Mouse (Mus musculus): Measurements from ENCODE around the gene Tdgf1. TPM values are rescaled to one million over a fixed set of nuclear protein-coding genes. Genes with fewer than 3 reads are reported as not detected.

The Tdgf1 gene
- under 1 TPM; 0.49 TPM for total RNA-seq (2021)
- long read RNA-seq, experiment 1, partial matches to known transcripts: 1 of 1 reads
- long read RNA-seq, experiment 1, other reads (novel, unspliced or antisense): 0 of 1 reads
- long read RNA-seq, experiment 2: 0 reads

DNA sequence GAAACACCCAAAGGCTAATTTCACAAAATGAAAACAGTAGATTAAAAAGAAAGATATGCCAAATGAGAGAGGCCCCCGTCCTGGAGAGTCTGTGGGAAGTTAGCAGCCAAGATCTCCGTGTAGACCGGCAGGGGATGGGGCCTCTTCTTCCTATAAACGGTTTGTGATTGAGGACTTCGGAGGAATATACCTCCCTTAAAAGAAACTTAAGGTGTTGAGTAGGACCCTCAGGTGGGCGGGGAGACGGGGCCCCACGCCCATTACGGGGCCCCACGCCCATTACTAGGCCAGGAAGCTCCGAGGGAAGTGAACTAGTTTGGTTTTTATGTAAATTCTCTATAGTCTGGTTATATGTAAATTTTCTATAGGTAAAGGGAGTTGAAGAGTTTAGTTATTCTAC lies at the start of gene Tdgf1:
Gene Tdgf1 (minus strand): TSS at position 233 of the 400 bp plus-strand sequence.
- H3K27ac ChIP-seq: no peak within 1 kb of the TSS
- no peak within 1 kb of the TSS for H3K4me3 ChIP-seq
- DNase-seq (ENCODE audit: low spot score in 2 of 2): no peak
- no peak for TF ChIP-seq CTCF (conservative IDR thresholded peaks at IDR 0.05)

DNA sequence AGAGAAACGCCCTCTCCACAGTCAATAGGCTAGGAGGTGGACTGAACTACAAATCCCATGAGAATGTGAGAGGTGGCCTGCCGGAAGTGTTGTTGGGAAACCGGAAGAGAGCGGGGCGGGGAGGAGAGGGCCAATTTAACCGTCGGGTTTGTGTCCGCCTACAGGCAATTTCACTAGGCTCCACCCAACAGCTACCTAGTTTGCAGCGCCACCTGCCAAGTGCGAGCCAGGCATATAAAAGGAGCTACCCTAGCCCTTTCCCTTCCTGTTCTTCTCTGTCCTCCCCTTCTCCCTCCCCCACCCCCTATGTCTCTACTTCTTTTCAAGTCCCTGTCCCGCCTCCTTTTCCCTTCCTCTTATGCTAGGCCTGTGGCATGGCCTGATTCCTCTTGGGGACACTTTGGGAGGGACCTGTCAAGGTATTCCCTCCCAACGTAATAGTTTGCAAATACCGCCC lies 48.8 kb upstream of the Tdgf1 start:
- DNase-seq (ENCODE audit: low spot score in 2 of 2): peak; percentile 76 to 81
- peak; percentile 53 for TF ChIP-seq CTCF (conservative IDR thresholded peaks at IDR 0.05)
- Histone ChIP-seq H3K27ac (peak overlapping the region; percentile 82), H3K4me3 (peak overlapping the region; percentile 56)

DNA sequence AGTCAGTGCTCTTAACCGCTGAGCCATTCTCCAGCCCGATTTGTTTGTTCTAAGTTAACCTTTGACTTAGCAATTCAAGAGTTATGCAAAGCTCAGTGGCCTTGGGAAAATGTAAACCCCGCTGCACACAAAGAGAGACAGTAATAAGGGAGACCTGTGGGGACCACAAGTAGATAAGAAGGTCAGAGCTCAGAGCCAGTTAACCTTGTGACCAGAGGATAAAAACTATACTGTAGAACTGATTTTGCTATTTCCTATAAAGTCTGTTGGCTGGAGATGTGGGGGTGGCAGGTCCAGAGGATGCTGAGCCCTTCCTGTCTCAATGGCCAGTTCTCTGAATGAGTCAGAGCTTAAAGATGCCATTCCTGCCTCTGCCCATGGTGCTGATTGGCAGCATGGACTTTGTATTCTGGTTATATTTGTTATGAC lies 47.3 kb upstream of the Tdgf1 start:
- no peak for TF ChIP-seq CTCF (conservative IDR thresholded peaks at IDR 0.05)
- no peak overlapping the region for H3K4me3 ChIP-seq
- no peak overlapping the region for H3K27ac ChIP-seq
- DNase-seq (ENCODE audit: low spot score in 2 of 2): no peak

DNA sequence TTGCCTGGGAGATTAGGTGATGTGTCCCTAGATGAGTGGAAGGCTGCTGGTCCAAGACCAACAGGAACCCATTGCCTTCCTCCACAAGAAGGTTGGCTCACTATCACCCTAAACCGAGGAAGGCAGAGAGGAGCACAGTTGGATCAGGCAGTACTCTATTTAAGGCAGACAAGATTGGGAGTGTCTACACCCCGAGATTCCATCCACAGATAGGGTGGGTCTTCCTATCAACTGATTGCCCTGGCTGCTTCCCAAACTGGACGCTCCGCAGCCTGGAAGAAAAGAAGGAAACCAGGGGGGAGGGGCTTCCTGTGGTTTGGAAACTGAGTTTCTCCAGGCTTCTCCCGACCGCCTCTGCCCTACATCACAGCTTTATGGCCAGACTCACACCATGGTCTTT lies 44.2 kb upstream of the Tdgf1 start, which contains the start of gene Rtp3:
Gene Rtp3 (minus strand): TSS at position 380 of the 400 bp plus-strand sequence.
- Histone ChIP-seq H3K4me3 (no peak within 1 kb of the TSS), H3K27ac (peak within 1 kb of the TSS; percentile 6; the same call in 1 of the 2 replicates)
- no peak for DNase-seq (ENCODE audit: low spot score in 2 of 2)
- no peak for TF ChIP-seq CTCF (conservative IDR thresholded peaks at IDR 0.05)

DNA sequence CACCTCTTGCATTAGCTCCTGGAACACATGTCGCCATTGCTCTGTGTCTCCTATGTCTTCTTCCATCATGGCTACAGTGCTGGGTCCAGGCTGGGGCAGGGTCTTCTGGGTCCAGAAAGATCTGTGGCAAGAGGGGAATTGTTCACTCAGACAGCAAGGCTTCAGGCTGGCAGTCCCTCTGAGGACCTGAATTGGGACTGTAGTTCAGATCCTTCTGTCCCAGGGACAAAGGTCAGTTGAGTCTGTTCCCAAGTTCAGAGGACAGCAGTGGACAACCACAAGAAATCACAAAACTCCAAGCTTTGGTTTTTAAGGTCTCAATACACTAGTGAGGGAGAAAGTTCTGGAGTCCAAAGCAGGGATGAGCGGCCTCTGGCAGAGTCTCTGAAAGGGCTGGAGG lies 43.6 kb upstream of the Tdgf1 start:
- TF ChIP-seq CTCF (conservative IDR thresholded peaks at IDR 0.05): no peak
- Histone ChIP-seq H3K4me3 (no peak overlapping the region), H3K27ac (peak overlapping the region; percentile 6; the same call in 1 of the 2 replicates)
- no peak for DNase-seq (ENCODE audit: low spot score in 2 of 2)

DNA sequence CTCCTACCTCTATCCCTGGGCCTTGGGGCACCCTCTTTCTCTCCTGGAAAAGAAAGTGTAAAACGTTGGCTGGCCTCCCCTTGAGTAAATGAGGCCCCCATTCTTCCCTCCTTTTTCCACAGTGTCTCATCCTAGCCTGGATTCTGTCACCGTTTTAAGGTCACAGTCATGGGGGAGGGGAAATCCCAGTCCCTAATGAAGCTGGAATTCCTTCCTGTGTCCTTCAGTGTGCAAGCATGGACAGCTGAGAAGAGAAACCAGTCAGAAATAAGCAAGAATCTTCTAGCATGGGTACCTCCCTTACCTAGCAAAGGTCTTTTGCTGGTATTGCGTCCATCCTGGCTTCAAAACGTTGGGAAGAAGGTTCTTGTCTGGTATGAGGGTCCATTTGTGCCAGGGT lies 43.2 kb upstream of the Tdgf1 start:
- Histone ChIP-seq H3K4me3 (no peak overlapping the region), H3K27ac (no peak overlapping the region)
- no peak for TF ChIP-seq CTCF (conservative IDR thresholded peaks at IDR 0.05)
- no peak for DNase-seq (ENCODE audit: low spot score in 2 of 2)

DNA sequence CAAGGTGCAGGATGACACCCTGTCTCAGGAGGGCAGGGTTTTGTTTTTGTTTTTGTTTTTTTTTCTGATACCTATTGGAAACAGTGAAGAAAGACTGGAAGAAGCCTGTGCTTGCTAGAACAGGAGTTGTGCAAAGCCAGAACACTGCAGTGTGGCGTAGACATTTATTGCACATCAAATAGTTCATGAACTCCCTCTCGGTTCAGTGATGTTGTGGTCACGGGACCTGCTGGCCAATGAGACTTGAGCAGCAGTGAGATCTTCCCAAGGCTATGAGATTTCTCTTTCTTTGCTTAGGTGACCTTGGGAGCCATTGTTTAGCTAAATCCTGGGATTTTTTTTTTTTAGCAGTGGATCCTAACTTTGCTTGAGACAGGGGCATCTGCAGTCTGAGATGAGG lies 42.1 kb upstream of the Tdgf1 start:
- no peak for DNase-seq (ENCODE audit: low spot score in 2 of 2)
- no peak for TF ChIP-seq CTCF (conservative IDR thresholded peaks at IDR 0.05)
- no peak overlapping the region for H3K4me3 ChIP-seq
- no peak overlapping the region for H3K27ac ChIP-seq

DNA sequence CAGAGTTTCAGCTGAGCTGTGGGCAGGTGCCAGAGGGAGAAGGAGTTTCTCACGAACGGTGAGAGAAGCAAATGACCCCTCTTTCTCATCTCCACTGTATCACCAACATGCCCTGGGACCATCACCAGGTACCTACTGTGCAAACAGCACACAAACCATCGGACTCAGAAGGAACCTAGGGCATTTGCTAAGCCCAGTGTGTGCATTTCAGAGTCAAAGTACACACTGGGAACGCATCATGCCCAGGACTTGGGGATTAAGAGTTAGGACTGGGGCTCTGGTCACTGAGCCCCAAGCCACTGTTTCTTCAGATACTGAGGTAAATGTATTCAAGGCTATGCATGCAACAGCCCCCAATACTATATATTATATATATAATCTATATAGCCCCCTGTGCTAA lies 41.4 kb upstream of the Tdgf1 start:
- Histone ChIP-seq H3K27ac (no peak overlapping the region), H3K4me3 (no peak overlapping the region)
- TF ChIP-seq CTCF (conservative IDR thresholded peaks at IDR 0.05): no peak
- no peak for DNase-seq (ENCODE audit: low spot score in 2 of 2)

DNA sequence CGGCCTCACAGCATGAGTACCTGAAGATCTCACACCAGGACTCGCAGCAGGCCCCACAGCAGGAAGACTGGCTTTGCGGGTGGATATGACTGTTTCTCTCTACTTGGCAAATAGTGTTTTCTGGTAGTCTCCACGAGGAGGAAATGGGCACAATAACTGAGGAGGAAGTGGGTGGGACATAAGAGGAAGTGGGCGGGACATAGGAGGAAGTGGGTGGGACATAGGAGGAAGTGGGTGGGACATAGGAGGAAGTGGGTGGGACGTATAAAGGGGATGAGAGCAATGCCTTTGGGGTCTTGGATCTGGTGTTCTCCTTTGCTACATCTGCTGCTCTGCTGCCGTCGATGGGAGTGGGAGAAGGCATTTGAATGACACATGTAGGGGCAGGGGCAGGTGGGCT lies 40.0 kb upstream of the Tdgf1 start:
- Histone ChIP-seq H3K4me3 (no peak overlapping the region), H3K27ac (no peak overlapping the region)
- no peak for DNase-seq (ENCODE audit: low spot score in 2 of 2)
- TF ChIP-seq CTCF (conservative IDR thresholded peaks at IDR 0.05): no peak

DNA sequence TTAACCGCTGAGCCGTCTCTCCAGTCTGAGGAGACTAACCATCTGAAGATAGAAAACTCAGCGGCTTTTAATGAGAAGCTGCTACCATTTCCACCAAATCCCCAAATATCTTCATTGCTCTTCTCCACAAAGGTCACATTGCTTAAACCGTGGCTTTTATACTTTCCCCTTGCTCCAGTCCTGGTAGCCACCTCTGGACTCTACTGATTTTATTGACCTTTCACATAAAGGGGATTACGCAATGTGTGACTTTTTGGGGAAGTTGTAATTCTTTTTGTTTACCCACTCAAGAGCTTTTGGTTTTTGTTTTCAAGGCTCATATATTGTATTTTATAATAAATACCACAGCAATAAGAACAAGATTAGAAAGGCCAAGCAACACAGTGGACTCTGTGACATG lies 39.6 kb upstream of the Tdgf1 start:
- Histone ChIP-seq H3K27ac (no peak overlapping the region), H3K4me3 (no peak overlapping the region)
- DNase-seq (ENCODE audit: low spot score in 2 of 2): no peak
- TF ChIP-seq CTCF (conservative IDR thresholded peaks at IDR 0.05): no peak

DNA sequence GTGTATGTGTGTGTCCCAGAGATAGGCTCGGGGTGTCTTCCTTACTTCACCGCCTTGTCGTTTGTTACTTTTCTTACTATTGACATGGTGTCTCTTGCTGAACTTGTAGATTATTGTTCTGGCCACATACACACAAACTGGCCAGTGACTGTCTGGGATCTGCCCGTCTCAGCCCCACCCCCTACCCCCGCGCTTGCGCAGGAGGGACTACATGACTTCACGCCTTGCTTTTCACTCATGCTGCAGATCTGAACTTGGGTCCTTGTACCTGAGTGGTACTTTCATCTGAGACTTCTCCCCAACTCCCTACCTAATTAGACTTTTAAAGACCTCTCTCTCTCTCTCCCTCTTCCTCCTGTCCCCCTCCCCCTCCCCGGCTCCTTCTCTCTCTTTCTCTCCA lies 38.1 kb upstream of the Tdgf1 start:
- no peak for TF ChIP-seq CTCF (conservative IDR thresholded peaks at IDR 0.05)
- no peak overlapping the region for H3K27ac ChIP-seq
- DNase-seq (ENCODE audit: low spot score in 2 of 2): no peak
- H3K4me3 ChIP-seq: no peak overlapping the region

DNA sequence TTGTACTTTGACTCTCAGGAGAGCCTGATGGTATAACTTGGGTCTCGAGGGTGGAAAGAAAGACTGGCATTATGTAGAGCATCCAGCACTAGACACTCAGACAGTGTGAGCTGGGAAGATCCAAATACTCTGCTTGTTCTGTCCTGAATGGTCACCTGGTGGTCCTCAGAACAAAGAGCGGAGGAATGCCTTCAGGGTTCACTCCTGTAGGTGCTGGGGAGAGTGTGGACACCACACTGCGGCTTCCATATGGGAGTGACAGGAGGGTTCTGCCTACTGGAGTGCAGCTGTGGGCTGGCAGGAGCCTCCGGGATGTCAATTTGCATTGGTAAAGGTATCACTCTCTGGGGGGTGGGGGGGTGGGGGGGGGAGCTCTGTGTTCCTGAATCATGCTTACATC lies 36.4 kb upstream of the Tdgf1 start:
- no peak for TF ChIP-seq CTCF (conservative IDR thresholded peaks at IDR 0.05)
- H3K27ac ChIP-seq: no peak overlapping the region
- H3K4me3 ChIP-seq: no peak overlapping the region
- DNase-seq (ENCODE audit: low spot score in 2 of 2): no peak

DNA sequence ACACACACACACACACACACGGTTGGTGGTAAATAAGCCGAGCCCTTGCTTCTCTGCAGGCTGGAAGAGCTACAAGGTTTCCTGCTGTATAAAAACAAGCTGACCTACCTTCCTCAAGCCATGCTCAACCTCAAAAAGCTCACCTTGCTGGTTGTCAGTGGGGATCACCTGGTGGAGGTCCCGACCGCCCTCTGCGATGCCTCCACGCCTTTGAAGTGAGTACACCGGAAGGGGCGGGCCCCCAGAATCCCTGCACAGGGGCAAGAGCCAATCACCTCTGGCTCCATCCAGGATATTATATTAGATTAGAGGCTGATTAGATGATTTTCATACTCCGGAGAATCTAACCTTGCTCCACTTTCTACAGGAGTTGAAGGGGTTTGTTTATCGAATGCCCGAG lies 33.5 kb upstream of the Tdgf1 start:
- TF ChIP-seq CTCF (conservative IDR thresholded peaks at IDR 0.05): no peak
- DNase-seq (ENCODE audit: low spot score in 2 of 2): no peak
- Histone ChIP-seq H3K27ac (no peak overlapping the region), H3K4me3 (no peak overlapping the region)

DNA sequence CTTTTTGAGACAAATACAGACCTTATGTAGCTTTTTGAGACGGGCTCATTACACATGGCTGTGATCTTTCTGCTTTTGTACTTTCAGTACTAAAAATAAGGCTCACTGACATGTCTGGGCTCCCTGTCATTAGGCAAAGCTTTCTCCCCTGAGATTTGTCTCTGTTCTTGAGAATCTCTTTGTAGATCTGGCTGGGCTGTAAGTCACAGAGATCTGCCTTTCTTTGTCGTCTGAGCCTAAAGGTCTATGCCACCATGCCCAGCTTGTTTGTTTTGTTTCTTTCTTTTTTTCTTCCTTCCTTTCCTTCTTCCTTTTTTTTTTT lies 19.9 kb upstream of the Tdgf1 start:
- no peak for TF ChIP-seq CTCF (conservative IDR thresholded peaks at IDR 0.05)
- H3K27ac ChIP-seq: no peak overlapping the region
- DNase-seq (ENCODE audit: low spot score in 2 of 2): no peak
- no peak overlapping the region for H3K4me3 ChIP-seq

All from layer of hippocampus, adult 2 months (tissue).